Mouse (Mus musculus) CD4-positive, CD25-positive, alpha-beta regulatory T cell, adult 2 months (primary cell): ENCODE results near the gene Gm20388.

Experiments
- DNase-seq: peaks from one replicate; pipeline ENCODE4 v3.0.0-alpha.2; 2012; ENCODE audit warnings: low read depth, low spot score

Gene Gm20388

DNA sequence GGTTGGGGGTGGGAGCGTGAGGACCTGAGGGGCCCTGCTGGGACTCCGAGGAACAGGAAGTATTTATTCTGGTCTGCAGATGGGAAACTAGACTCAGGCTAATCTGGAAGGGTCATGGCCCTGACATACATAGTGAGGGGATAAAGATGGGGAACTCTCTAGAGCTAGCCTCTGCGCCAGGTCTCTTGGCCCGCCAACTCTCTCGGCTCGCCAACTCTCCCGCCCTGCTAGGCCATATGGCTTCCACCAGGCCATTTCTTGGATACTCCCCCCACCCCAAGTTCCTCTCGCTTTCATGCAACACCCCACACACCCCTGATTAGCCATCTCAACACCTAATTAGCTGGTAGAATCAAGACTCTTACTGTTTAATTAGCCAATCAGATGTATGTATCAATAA, 101.8 kb downstream of the Gm20388 start:
- DNase-seq, result no peak

DNA sequence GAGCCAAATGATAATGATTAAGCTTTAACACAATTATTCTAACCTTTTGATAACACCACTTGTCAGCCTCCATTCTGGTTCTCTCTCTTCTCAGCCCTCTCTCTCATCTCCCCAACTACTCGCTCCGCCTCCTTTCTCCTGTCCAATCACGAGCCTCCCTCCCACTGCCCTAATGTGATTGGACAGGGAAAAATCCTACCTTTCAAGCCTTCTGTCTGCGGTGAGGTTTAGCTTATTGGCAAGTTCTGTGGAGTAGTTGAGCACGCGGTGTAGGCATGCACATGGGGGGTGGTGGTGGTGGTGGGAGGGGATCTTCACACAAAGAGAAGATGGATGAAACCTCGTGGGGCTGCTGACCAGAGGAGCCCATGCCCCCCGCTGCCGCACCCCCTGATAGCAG, 102.3 kb downstream of the Gm20388 start:
- DNase-seq, result peak; percentile 29

DNA sequence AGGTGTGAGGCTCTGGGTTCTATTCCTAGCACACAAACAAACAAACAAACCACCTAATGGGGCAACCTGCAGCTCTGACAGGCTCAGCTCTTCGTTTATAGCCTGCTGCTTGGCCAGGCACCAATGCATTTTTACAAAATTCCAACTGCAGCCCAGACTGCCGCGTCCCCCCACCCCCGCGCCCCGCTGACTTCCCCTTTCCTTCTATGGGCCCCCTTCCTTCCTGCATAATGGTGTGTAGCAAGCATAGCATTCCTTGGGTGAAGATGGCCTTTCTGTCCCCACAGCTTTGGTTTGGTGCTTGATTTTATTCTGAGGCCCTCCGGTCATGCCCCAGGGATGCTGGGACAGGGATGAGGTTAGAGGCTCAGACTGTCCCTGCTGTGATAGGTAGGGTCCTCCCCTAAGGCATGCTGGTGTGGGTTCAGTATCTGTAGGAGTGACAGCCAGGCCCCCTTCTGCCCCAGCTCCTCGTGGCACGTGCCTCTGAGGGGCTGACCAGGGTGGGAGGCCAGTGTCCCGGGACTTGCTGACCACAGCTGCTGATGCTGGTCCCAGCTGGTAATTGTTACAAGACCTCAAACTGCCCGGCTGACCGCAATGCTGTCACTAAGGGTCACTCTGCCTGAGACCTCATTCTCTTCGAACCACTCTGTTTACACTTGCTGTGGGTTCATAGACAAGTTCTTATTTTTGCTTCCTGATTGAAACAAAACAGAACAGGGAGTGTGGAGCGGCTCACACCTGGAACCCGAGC, 103.8 kb downstream of the Gm20388 start:
- no peak for DNase-seq

- no peak for DNase-seq
Observed at GRCm38 (mm10) chr8:120015916-120016315, 105.3 kb downstream of the Gm20388 start.

- DNase-seq, result no peak
Observed at GRCm38 (mm10) chr8:120016424-120016823, 105.8 kb downstream of the Gm20388 start.

DNA sequence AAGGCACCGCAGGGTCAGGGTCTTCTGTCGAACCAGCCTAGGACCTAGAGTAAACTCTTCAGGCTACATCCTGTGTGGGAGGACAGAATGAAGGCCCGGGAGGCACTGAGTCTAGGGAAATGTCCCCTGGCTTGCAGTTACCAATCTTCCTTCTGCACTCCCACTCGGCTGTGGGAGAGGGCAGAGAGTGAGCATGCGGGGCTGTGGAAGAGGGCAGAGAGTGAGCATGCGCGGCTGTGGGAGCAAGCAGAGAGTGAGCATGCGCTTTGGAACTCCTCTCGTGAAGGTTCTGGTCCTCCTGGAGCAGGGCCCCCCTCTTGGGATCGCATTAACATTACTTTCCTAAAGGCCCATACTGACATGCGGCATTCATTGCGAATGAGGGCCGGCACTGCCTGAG, 106.7 kb downstream of the Gm20388 start:
- DNase-seq, result no peak

DNA sequence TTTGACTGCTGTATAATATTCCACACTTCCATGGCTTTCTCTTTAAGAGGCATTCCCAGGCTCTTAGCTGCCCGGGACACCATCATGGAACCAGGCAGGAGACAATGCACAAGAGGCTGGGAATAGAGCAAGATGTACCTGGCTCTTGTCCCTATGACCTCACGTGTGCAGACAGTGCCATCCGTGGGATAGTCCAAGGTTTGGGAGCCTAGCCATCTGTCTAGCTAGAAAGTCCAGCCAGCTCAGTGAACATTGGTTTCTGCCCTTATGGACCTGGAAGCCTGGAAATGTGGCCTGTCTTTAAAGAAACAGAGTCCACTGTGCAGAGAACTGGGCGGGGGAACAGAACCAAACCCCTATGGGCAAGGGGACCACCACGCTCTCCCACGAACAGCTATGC, 107.1 kb downstream of the Gm20388 start:
- no peak for DNase-seq

GRCm38 (mm10) chr8:120018379-120018778, 107.7 kb downstream of the Gm20388 start:
- no peak for DNase-seq

DNA sequence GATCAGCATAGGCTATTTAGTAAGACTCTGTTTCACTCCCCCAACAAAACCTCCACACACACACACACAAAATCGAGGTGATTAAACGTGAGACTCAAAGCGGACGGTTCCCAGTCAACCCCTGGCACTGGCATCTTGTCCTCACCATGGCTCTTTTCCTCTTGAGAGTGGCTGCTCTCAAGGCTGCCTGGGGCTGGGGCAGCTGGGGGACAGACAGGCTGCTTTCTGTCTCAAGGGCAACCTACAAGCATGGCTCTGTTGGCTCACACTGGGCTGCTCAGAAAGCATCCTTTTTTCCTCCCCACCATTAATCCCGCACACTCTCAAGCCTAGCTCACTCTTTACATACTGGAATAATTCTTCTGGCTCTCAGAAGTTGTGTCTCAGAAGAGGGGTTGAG, 108.7 kb downstream of the Gm20388 start:
- no peak for DNase-seq

DNA sequence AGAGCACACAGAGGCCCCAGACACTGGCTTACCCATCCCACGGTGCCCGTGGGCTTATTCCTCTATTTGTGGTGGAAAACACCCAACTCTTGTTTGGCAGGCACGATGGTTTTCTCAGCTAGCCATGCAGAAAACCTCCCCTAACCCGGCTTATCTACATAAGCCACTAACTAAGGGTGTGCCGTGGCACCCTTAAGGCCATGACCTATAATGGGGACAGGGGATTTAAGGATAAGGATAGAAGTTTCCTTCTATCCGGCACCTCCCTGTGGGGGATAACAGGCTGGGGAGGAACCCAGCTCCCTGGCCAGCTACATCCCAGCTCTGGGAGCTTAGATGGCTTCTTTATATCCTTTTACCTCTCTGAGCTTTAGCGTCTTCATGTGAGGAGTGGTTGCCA, 109.7 kb downstream of the Gm20388 start:
- no peak for DNase-seq

DNA sequence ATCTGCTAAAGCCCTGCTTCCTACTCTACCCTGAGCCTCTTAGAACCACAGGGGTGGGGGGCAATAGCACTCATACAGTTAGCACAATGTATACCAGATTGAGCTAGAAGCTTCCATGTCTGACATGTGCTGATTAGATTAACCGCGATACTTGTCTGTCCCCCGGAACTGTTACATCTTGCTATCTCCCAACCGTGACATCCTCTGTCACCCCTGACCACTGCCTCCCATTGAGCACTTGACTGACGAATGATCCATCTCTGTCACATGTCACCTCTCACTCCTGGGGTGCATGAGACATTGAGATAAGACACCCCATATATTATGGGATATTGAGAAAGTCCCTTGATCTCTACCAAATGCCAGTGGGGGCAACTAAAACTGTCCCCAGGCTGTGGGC, 115.6 kb downstream of the Gm20388 start:
- DNase-seq, result no peak

DNA sequence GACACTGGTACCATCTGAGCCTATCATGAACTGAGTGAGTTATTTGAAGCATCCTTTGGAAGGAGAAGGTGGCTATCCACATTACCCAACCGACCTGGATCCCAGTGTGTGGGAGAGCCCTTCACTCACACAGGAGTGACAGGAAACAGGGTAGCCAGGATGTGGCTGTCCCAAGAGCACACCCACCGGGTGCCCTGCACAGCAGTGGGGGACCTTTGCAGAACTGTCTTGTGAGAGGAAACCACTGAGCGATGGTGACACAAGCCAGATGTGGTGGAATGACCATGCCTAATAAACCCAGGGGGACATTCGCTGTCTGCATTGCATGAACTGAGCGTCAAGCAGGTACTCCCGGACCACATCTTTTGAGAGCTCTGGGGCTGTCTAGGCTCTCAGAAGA, 116.3 kb downstream of the Gm20388 start:
- DNase-seq, result no peak

- DNase-seq, result no peak
Observed at GRCm38 (mm10) chr8:120030447-120030846, 119.8 kb downstream of the Gm20388 start.

GRCm38 (mm10) chr8:120032549-120033208, 122.0 kb downstream of the Gm20388 start:
- DNase-seq, result peak; percentile 38

DNA sequence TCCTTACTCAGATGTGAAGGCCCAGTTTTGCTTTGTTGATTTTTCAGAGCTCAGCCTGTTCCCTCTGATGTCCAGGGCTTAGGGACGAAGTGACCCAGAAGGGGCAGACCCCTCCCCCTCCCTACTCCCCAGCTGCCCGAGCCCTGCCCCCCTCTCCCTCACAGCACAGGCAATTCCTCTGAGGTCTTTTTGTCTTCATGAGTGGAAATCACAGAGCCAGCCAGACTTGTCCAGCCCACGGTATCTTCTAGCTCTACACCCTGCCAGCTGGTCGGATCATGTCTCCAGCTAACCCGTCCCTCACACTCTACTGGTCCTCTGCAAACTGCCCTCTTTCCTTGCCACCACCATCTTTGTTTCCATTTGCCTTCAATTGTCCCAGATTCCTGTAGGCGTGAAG, 123.8 kb downstream of the Gm20388 start:
- no peak for DNase-seq

GRCm38 (mm10) chr8:120036111-120036510, 125.5 kb downstream of the Gm20388 start:
- no peak for DNase-seq

GRCm38 (mm10) chr8:120036578-120036977, 125.9 kb downstream of the Gm20388 start:
- no peak for DNase-seq

GRCm38 (mm10) chr8:120037199-120037598, 126.6 kb downstream of the Gm20388 start:
- DNase-seq, result no peak

DNA sequence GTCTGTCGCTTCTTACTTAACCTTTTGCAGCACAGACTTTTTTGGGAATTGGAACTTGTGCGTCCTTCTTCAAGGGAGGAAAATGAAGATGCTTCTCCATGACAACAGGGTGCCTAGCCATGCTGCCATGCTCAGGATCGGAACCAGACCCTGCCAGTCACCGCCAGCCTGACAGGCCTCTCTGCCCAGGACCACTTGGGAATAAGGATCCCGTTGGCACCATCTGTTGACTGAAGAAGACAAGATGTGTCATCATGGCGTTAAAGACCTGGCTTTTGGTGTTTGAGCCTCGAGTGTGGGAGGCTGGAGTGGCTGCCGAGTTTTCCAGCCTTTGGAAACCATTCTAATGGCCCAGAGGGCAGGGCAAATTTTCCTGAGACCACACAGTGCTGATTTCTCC, 127.0 kb downstream of the Gm20388 start:
- no peak for DNase-seq

GRCm38 (mm10) chr8:120038741-120039140, 128.1 kb downstream of the Gm20388 start:
- no peak for DNase-seq

DNA sequence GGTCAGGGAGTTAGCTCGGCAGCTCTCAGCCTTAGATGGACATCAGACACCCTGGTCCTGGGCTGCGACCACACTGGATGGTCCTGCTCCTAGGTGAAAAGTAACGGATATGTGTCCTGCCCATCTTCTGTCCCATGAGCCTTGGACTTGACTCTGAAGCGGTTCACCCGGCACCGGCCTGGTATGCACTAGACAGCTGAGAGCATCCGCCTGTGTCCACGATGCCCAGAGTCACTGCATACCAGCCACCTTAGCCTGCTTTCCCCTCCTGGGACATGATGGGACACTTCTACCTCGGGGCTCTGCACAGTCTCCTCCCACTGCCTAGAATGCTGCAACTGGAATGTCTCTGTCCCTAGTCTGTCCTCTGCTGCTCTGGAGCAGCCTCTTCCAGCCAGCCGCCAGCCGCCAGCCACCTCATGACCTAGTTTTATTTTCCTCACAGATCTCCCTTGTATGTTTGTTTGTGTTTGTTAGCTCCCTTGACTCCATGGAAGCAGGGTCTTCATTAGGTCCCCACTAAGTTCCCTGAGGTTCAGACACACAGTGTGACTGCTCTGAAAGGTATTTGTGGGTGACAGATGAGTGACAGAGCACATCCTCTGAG, 128.8 kb downstream of the Gm20388 start:
- DNase-seq, result no peak

GRCm38 (mm10) chr8:120040861-120041260, 130.2 kb downstream of the Gm20388 start:
- no peak for DNase-seq
